Mouse (Mus musculus): Measurements from ENCODE around the gene Olfr374. TPM values are rescaled to one million over a fixed set of nuclear protein-coding genes. Genes with fewer than 3 reads are reported as not detected.

Olfr374 gene
- polyA plus RNA-seq, 1 experiment from 2014 or later: 0.01 TPM

- ATAC-seq (peak; percentile 37), DNase-seq (ENCODE audit: low read depth, low spot score) (no peak)
- ChIA-PET CTCF (interaction anchor here (1.5 kb wide), 1 partner anchor 11 kb away, joined by 7 read pairs; no protein-coding TSS in a partner anchor), POLR2A (interaction anchor here (5.5 kb wide), 1 partner anchor 11 kb away, joined by 30 read pairs; the partner anchor contains the start of gene Tpm4)
- in situ Hi-C loops (cut with MboI; ENCODE audit: low pct_unique_long_range_greater_than_20kb): loop anchor here (25.0 kb wide), 1 partner anchor 860 kb away; no protein-coding TSS in a partner anchor
- H3K27me3 ChIP-seq: no peaks in the 10 kb centered on the region
- TF ChIP-seq CTCF (IDR thresholded peaks at IDR 0.05): no peak
Observed at GRCm38 (mm10) chr8:72147266-72147665, 40.4 kb downstream of the Olfr374 start.

- no peak for TF ChIP-seq CTCF (IDR thresholded peaks at IDR 0.05)
- DNase-seq (ENCODE audit: low read depth, low spot score) (no peak), ATAC-seq (no peak)
- ChIA-PET CTCF (no interaction called here), POLR2A (interaction anchor here (5.5 kb wide), 1 partner anchor 13 kb away, joined by 30 read pairs; the partner anchor contains the start of gene Tpm4)
- no peaks in the 10 kb centered on the region for H3K27me3 ChIP-seq
- in situ Hi-C loops (cut with MboI; ENCODE audit: low pct_unique_long_range_greater_than_20kb): loop anchor here (25.0 kb wide), 1 partner anchor 862 kb away; no protein-coding TSS in a partner anchor
Observed at GRCm38 (mm10) chr8:72149056-72149455, 42.2 kb downstream of the Olfr374 start.

GRCm38 (mm10) chr8:72151418-72152078 lies 44.7 kb downstream of the Olfr374 start:
- in situ Hi-C loops (cut with MboI; ENCODE audit: low pct_unique_long_range_greater_than_20kb): no loop called here
- POLR2A ChIA-PET: interaction anchor here (1.2 kb wide), 1 partner anchor 10 kb away, joined by 3 read pairs; no protein-coding TSS in a partner anchor
- CTCF ChIA-PET: no interaction called here
- no peaks in the 10 kb centered on the region for H3K27me3 ChIP-seq
- no peak for DNase-seq (ENCODE audit: low read depth, low spot score)
- ATAC-seq: no peak
- no peak for TF ChIP-seq CTCF (IDR thresholded peaks at IDR 0.05)

- no peak for TF ChIP-seq CTCF (IDR thresholded peaks at IDR 0.05)
- DNase-seq (ENCODE audit: low read depth, low spot score) (no peak), ATAC-seq (no peak)
- ChIA-PET CTCF (no interaction called here), POLR2A (interaction anchor here (0.7 kb wide), 1 partner anchor 17 kb away, joined by 3 read pairs; no protein-coding TSS in a partner anchor)
- in situ Hi-C loops (cut with MboI; ENCODE audit: low pct_unique_long_range_greater_than_20kb): no loop called here
- no peaks in the 10 kb centered on the region for H3K27me3 ChIP-seq
Observed at GRCm38 (mm10) chr8:72153382-72153781, 46.5 kb downstream of the Olfr374 start.

- in situ Hi-C loops (cut with MboI; ENCODE audit: low pct_unique_long_range_greater_than_20kb): no loop called here
- H3K27me3 ChIP-seq: no peaks in the 10 kb centered on the region
- ChIA-PET POLR2A (interaction anchor here (1.4 kb wide), 1 partner anchor 52 kb away, joined by 4 read pairs; no protein-coding TSS in a partner anchor), CTCF (interaction anchor here (1.7 kb wide), 1 partner anchor 53 kb away, joined by 4 read pairs; no protein-coding TSS in a partner anchor)
- ATAC-seq (no peak), DNase-seq (ENCODE audit: low read depth, low spot score) (no peak)
- TF ChIP-seq CTCF (IDR thresholded peaks at IDR 0.05): no peak
Observed at GRCm38 (mm10) chr8:72158096-72158495, 51.3 kb downstream of the Olfr374 start.

GRCm38 (mm10) chr8:72158726-72159125 lies 51.9 kb downstream of the Olfr374 start:
- ATAC-seq (no peak), DNase-seq (ENCODE audit: low read depth, low spot score) (no peak)
- in situ Hi-C loops (cut with MboI; ENCODE audit: low pct_unique_long_range_greater_than_20kb): no loop called here
- ChIA-PET POLR2A (interaction anchor here (1.4 kb wide), 1 partner anchor 53 kb away, joined by 4 read pairs; no protein-coding TSS in a partner anchor), CTCF (interaction anchor here (0.9 to 1.7 kb wide), 2 partner anchors 44 to 53 kb away, joined by 3 to 4 read pairs; no protein-coding TSS in a partner anchor)
- TF ChIP-seq CTCF (IDR thresholded peaks at IDR 0.05): no peak
- no peaks in the 10 kb centered on the region for H3K27me3 ChIP-seq

- POLR2A ChIA-PET: no interaction called here
- in situ Hi-C loops (cut with MboI; ENCODE audit: low pct_unique_long_range_greater_than_20kb): no loop called here
- DNase-seq (ENCODE audit: low read depth, low spot score) (no peak), ATAC-seq (no peak)
- H3K27me3 ChIP-seq: no peaks in the 10 kb centered on the region
- TF ChIP-seq CTCF (IDR thresholded peaks at IDR 0.05): no peak
- CTCF ChIA-PET: no interaction called here
Observed at GRCm38 (mm10) chr8:72160007-72160406, 53.2 kb downstream of the Olfr374 start.

- CTCF ChIA-PET: no interaction called here
- DNase-seq (ENCODE audit: low read depth, low spot score) (peak; percentile 98), ATAC-seq (peak; percentile 99)
- in situ Hi-C loops (cut with MboI; ENCODE audit: low pct_unique_long_range_greater_than_20kb): no loop called here
- no peaks in the 10 kb centered on the region for H3K27me3 ChIP-seq
- TF ChIP-seq CTCF (IDR thresholded peaks at IDR 0.05): no peak
- POLR2A ChIA-PET: no interaction called here
Observed at GRCm38 (mm10) chr8:72160707-72161697, 54.2 kb downstream of the Olfr374 start, which contains the start of gene Rab8a. TSS of gene Rab8a (plus strand) at chr8:72161200.

- no peak for TF ChIP-seq CTCF (IDR thresholded peaks at IDR 0.05)
- ChIA-PET CTCF (interaction anchor here (1.8 kb wide), 1 partner anchor 14 kb away, joined by 5 read pairs; no protein-coding TSS in a partner anchor), POLR2A (interaction anchor here (0.9 kb wide), 1 partner anchor 28 kb away, joined by 3 read pairs; the partner anchor contains the start of gene Tpm4)
- no peaks in the 10 kb centered on the region for H3K27me3 ChIP-seq
- in situ Hi-C loops (cut with MboI; ENCODE audit: low pct_unique_long_range_greater_than_20kb): no loop called here
- no peak for DNase-seq (ENCODE audit: low read depth, low spot score)
- ATAC-seq: no peak
Observed at GRCm38 (mm10) chr8:72162821-72163220, 56.0 kb downstream of the Olfr374 start.

Other genes starting within 250 kb of the Olfr374 start
- gene Zfp709, start 225.0 kb upstream of the Olfr374 start, polyA plus RNA-seq (2021): 0.99 TPM
- 3.0 TPM for gene Zfp882, start 198.4 kb upstream of the Olfr374 start, polyA plus RNA-seq (2021)
- 26.0 TPM for gene Zfp617, start 198.4 kb upstream of the Olfr374 start, polyA plus RNA-seq (2021)
- 13.3 TPM for gene Zfp961, start 156.0 kb upstream of the Olfr374 start, polyA plus RNA-seq (2021)
- gene Cyp4f18, start 97.4 kb upstream of the Olfr374 start, polyA plus RNA-seq (2021): not detected
- not detected for gene Olfr372, start 65.8 kb upstream of the Olfr374 start, polyA plus RNA-seq (2021)
- gene Olfr373, start 23.9 kb upstream of the Olfr374 start, polyA plus RNA-seq (2021): 0.01 TPM
- 660 TPM for gene Tpm4, start 27.9 kb downstream of the Olfr374 start, polyA plus RNA-seq (2021)
- 111 TPM for gene Rab8a, start 54.2 kb downstream of the Olfr374 start, polyA plus RNA-seq (2021)
- 0.05 TPM for gene Hsh2d, start 82.6 kb downstream of the Olfr374 start, polyA plus RNA-seq (2021)
- gene Cib3, start 105.8 kb downstream of the Olfr374 start, polyA plus RNA-seq (2021): not detected
- gene Gm11034, start 106.6 kb downstream of the Olfr374 start, polyA plus RNA-seq (2021): not detected
- gene Fam32a, start 112.7 kb downstream of the Olfr374 start, polyA plus RNA-seq (2021): 90.2 TPM
- 93.1 TPM for gene Ap1m1, start 133.0 kb downstream of the Olfr374 start, polyA plus RNA-seq (2021)
- 28.0 TPM for gene Gm10282, start 198.2 kb downstream of the Olfr374 start, polyA plus RNA-seq (2021)
- gene Klf2, start 212.0 kb downstream of the Olfr374 start, polyA plus RNA-seq (2021): 6.7 TPM

All from Patski (cell line).